ENCODE assay signal across 22 mouse cellular contexts in the genomic region with DNA sequence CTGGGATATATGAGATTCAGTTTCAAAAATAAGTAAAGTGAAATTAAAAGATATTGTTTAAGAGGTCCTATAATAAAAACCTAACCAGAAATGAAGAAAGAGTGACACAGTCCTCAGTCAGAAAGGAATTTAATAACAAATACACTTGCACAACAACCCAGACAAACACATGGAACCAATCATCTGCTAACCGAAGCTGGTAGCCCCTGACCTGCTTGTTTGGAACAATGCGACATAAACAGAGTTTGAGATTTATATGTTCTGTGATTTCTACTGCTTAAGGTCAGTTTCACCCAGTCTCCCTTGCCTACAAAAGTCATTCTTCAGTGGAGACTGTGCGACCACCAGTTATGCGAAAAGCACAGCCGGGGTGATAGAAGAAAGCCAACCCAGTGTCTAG.
DNase-seq lines count a peak whose midpoint lies in the region; ATAC-seq lines count a peak whose summit lies in the region.
"Had no signal": no experiment of that assay in that cellular context is flagged by ENCODE, and none has a peak within 500 bp of the region (broad histone marks: within the 10 kb centered on the region; RNA-seq: fewer than 3 reads in every experiment).

No protein-coding gene starts in this region.

- DNase-seq in embryonic facial prominence, embryonic 11.5 days (ENCODE audit: low spot score): peak; percentile 20
- DNase-seq in embryonic facial prominence, embryonic 10.5 days (ENCODE audit: low spot score): no peak
- DNase-seq in heart, postnatal 25 days (ENCODE audit: low spot score): no peak
- peak; percentile 37 for DNase-seq in lung, postnatal 36 days
- DNase-seq in lung, postnatal 14 days: no peak
- DNase-seq: adrenal gland, adult 8-10 months; adrenal gland, postnatal 36 days; B cell, adult 2 months; cerebellum, adult 2 months; cerebellum, postnatal 10 days; gastrocnemius, postnatal 10 days; heart, postnatal 4 days had no signal

- no peaks in the 10 kb centered on the region for H3K36me3 ChIP-seq in embryonic facial prominence, embryonic 11.5 days (replicated peaks; ENCODE audit: control insufficient read depth, insufficient read depth, low read depth, low read length)
- H3K36me3 ChIP-seq in embryonic facial prominence, embryonic 10.5 days (replicated peaks): no peaks in the 10 kb centered on the region
- no peaks in the 10 kb centered on the region for H3K36me3 ChIP-seq in heart, embryonic 14.5 days (ENCODE audit: control insufficient read depth, insufficient read depth, low read length)
- H3K36me3 ChIP-seq in neural tube, embryonic 15.5 days: no peaks in the 10 kb centered on the region
- H3K36me3 ChIP-seq: embryonic facial prominence, embryonic 12.5 days; forebrain, embryonic 12.5 days; G1E; hindbrain, embryonic 12.5 days had no signal

- no peak overlapping the region for H3K4me2 ChIP-seq in embryonic facial prominence, embryonic 11.5 days (ENCODE audit: low read depth, low read length)
- no peak overlapping the region for H3K4me2 ChIP-seq in heart, embryonic 14.5 days (ENCODE audit: low read length)
- no peak overlapping the region for H3K4me2 ChIP-seq in neural tube, embryonic 15.5 days
- H3K4me2 ChIP-seq: embryonic facial prominence, embryonic 12.5 days; forebrain, embryonic 12.5 days; hindbrain, embryonic 12.5 days had no signal

- H3K9ac ChIP-seq in embryonic facial prominence, embryonic 11.5 days (replicated peaks; ENCODE audit: low read length): no peak overlapping the region
- no peak overlapping the region for H3K9ac ChIP-seq in heart, embryonic 14.5 days (ENCODE audit: low read length)
- H3K9ac ChIP-seq in neural tube, embryonic 15.5 days (replicated peaks): no peak overlapping the region
- H3K9ac ChIP-seq: embryonic facial prominence, embryonic 12.5 days; forebrain, embryonic 12.5 days; hindbrain, embryonic 12.5 days had no signal

- WGBS in embryonic facial prominence, embryonic 11.5 days: 82% methylated on average over 5 of the region's 5 CpGs
- 84% methylated on average over 5 of the region's 5 CpGs for WGBS in embryonic facial prominence, embryonic 10.5 days
- WGBS in heart, embryonic 14.5 days: 95% methylated on average over 5 of the region's 5 CpGs
- 78% methylated on average over 5 of the region's 5 CpGs for WGBS in neural tube, embryonic 15.5 days

- H3K4me3 ChIP-seq in embryonic facial prominence, embryonic 11.5 days (ENCODE audit: low read depth, low read length): no peak overlapping the region
- no peak overlapping the region for H3K4me3 ChIP-seq in embryonic facial prominence, embryonic 10.5 days
- no peak overlapping the region for H3K4me3 ChIP-seq in heart, embryonic 14.5 days (ENCODE audit: control insufficient read depth in 1 of 2, insufficient read depth in 1 of 2, low read depth in 1 of 2, low read length in 2 of 2)
- no peak overlapping the region for H3K4me3 ChIP-seq in neural tube, embryonic 15.5 days (replicated peaks)
- H3K4me3 ChIP-seq: embryonic facial prominence, embryonic 12.5 days; forebrain, embryonic 12.5 days; hindbrain, embryonic 12.5 days had no signal

- no peaks in the 10 kb centered on the region for H3K9me3 ChIP-seq in embryonic facial prominence, embryonic 11.5 days (replicated peaks; ENCODE audit: control insufficient read depth, low read length)
- no peaks in the 10 kb centered on the region for H3K9me3 ChIP-seq in embryonic facial prominence, embryonic 10.5 days
- H3K9me3 ChIP-seq in heart, embryonic 14.5 days (ENCODE audit: control insufficient read depth, low read length): no peaks in the 10 kb centered on the region
- H3K9me3 ChIP-seq in neural tube, embryonic 15.5 days (replicated peaks): no peaks in the 10 kb centered on the region
- H3K9me3 ChIP-seq: embryonic facial prominence, embryonic 12.5 days; forebrain, embryonic 12.5 days; hindbrain, embryonic 12.5 days had no signal

- intact Hi-C loops in heart, postnatal 25 days (cut with DNase I): loop anchor here (5.0 kb wide), 1 partner anchor 113 kb away; no protein-coding TSS in a partner anchor

- no peaks in the 10 kb centered on the region for H3K4me1 ChIP-seq in embryonic facial prominence, embryonic 11.5 days (ENCODE audit: control insufficient read depth, insufficient read depth, low read length)
- H3K4me1 ChIP-seq in embryonic facial prominence, embryonic 10.5 days: peaks cover 18% of the 10 kb centered on the region
- no peaks in the 10 kb centered on the region for H3K4me1 ChIP-seq in heart, embryonic 14.5 days (ENCODE audit: control insufficient read depth in 2 of 2, insufficient read depth in 2 of 2, low read length in 2 of 2)
- H3K4me1 ChIP-seq in neural tube, embryonic 15.5 days: peaks cover 14% of the 10 kb centered on the region
- H3K4me1 ChIP-seq: embryonic facial prominence, embryonic 12.5 days had no signal

- ATAC-seq in embryonic facial prominence, embryonic 11.5 days (replicated peaks; ENCODE audit: insufficient number of reproducible peaks, low FRiP score, low TSS enrichment, low read depth): no peak
- no peak for ATAC-seq in heart, embryonic 14.5 days (ENCODE audit: insufficient number of reproducible peaks, insufficient read depth, low FRiP score, low read depth)
- no peak for ATAC-seq in neural tube, embryonic 15.5 days (ENCODE audit: low FRiP score)
- ATAC-seq: CD4-positive, CD25-positive, alpha-beta regulatory T cell, adult 4 months; forebrain, embryonic 16.5 days; hindbrain, embryonic 16.5 days; inflammation-experienced regulatory T-cells, adult 6 months had no signal

- H3K27ac ChIP-seq in embryonic facial prominence, embryonic 11.5 days (replicated peaks; ENCODE audit: low read depth, low read length): no peak overlapping the region
- no peak overlapping the region for H3K27ac ChIP-seq in embryonic facial prominence, embryonic 10.5 days (replicated peaks)
- peak overlapping the region; percentile 11 to 47; a peak in 2 of 4 replicates for H3K27ac ChIP-seq in heart, embryonic 14.5 days (replicated peaks in 1 of 2; ENCODE audit: control insufficient read depth in 1 of 2, insufficient read depth in 1 of 2, low read depth in 2 of 2, low read length in 2 of 2)
- H3K27ac ChIP-seq in neural tube, embryonic 15.5 days (replicated peaks): no peak overlapping the region
- H3K27ac ChIP-seq: embryonic facial prominence, embryonic 12.5 days; forebrain, embryonic 12.5 days; hindbrain, embryonic 12.5 days had no signal

- H3K27me3 ChIP-seq in embryonic facial prominence, embryonic 11.5 days (ENCODE audit: control insufficient read depth, insufficient read depth, low read length): no peaks in the 10 kb centered on the region
- no peaks in the 10 kb centered on the region for H3K27me3 ChIP-seq in embryonic facial prominence, embryonic 10.5 days (replicated peaks; ENCODE audit: low read depth, poor library complexity, severe bottlenecking)
- H3K27me3 ChIP-seq in heart, embryonic 14.5 days (ENCODE audit: control insufficient read depth, insufficient read depth, low read length): no peaks in the 10 kb centered on the region
- H3K27me3 ChIP-seq in neural tube, embryonic 15.5 days (replicated peaks): no peaks in the 10 kb centered on the region
- H3K27me3 ChIP-seq: embryonic facial prominence, embryonic 12.5 days; hindbrain, embryonic 12.5 days had no signal

Comparison
In these comparisons a context has a peak if more than half of its experiments do, and no peak if none do; other contexts are left out.
1. DNase-seq: peak in embryonic facial prominence, embryonic 11.5 days (single experiment) and lung, postnatal 36 days (single experiment); none in embryonic facial prominence, embryonic 10.5 days (single experiment), heart, postnatal 25 days (single experiment) and lung, postnatal 14 days (single experiment).
2. H3K27ac ChIP-seq: peak in heart, embryonic 14.5 days (2 of 2); none in embryonic facial prominence, embryonic 11.5 days (single experiment), embryonic facial prominence, embryonic 10.5 days (single experiment) and neural tube, embryonic 15.5 days (single experiment).